Mouse (Mus musculus): ENCODE results near the gene Amy2a2.
"Not testable (repeated sequence)": the region's sequence is repeated elsewhere in the genome, so short reads cannot be mapped to it uniquely, and the experiment has no call there.

Gene Amy2a2

DNA sequence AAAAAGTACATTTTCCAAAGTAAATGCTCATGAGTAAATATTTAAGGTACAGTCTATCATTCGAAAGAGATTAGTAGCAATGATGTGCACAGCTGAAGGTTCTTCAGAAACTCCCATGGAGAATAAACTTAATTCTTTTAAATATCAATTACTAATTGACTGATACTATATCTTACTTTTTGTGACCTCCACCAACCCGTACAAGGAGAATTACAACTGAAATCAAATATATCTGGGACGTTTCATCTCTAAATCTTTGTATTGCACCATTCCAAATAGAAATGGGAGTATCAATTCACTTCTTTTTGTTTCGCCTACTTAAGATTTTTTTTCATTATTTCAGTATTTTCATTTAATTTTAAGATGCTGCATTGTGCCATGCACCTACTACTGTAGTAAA lies at the start of gene Amy2a2:
Amy2a2 (minus strand) TSS at position 101 of the 400 bp plus-strand sequence.
- DNase-seq = not testable (repeated sequence)

DNA sequence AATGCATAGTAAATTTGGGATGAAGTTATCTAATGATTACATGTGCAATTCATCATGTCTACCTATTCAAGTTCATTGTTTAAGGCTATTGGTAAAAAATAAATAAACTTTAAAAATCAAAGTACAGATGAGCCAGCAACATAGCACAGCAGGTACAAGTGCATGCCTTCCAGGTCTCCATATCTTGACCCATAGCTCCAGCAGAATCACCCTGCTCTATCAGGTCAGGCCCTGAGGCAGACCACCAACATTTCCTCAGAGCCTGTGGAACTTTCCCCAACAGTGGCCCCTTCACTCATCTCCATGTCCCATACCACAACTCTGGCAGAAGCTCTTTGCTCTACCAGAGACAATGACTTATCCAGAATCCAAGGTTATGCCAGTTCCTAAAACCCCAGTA lies 11.0 kb downstream of the Amy2a2 start:
- not testable (repeated sequence) for DNase-seq

DNA sequence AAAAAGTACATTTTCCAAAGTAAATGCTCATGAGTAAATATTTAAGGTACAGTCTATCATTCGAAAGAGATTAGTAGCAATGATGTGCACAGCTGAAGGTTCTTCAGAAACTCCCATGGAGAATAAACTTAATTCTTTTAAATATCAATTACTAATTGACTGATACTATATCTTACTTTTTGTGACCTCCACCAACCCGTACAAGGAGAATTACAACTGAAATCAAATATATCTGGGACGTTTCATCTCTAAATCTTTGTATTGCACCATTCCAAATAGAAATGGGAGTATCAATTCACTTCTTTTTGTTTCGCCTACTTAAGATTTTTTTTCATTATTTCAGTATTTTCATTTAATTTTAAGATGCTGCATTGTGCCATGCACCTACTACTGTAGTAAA lies 32.5 kb downstream of the Amy2a2 start, which contains the start of gene Amy2a3:
Amy2a3 (minus strand) TSS at position 101 of the 400 bp plus-strand sequence.
- DNase-seq = not testable (repeated sequence)

DNA sequence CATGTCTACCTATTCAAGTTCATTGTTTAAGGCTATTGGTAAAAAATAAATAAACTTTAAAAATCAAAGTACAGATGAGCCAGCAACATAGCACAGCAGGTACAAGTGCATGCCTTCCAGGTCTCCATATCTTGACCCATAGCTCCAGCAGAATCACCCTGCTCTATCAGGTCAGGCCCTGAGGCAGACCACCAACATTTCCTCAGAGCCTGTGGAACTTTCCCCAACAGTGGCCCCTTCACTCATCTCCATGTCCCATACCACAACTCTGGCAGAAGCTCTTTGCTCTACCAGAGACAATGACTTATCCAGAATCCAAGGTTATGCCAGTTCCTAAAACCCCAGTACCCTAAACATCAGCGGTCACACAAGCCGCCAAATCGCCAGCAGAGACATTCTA lies 43.5 kb downstream of the Amy2a2 start:
- DNase-seq = not testable (repeated sequence)
